Mouse (Mus musculus): ENCODE measurements around the gene Csmd2. TPM values are rescaled to one million over a fixed set of nuclear protein-coding genes. Genes with fewer than 3 reads are reported as not detected.

Gene Csmd2
- polyA plus RNA-seq, 1 experiment from 2014 or later = 0.09 TPM

DNA sequence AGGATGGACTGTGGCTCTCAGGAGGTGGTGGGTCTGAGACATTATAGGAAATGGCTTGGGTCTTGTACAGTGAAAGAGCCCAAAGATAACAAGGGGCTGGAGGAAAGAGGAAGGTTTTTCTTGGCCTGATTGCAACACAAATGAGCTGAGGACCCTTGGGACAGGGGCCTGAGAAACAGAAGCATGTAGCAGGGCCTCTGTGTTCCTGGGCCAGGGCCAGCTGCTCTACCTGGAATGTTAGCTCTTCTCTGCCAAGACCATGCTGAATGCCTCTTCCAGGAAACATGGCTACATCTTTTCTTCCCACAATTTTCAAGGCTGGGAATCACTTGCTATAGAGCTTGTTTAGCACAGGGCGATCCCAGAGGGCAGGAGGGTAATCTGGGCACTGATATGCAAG lies 197.1 kb downstream of the Csmd2 start:
- no peak for ATAC-seq (ENCODE audit: low read depth)
- Histone ChIP-seq H3K9ac (ENCODE audit: low read length) (no peak overlapping the region), H3K27ac (ENCODE audit: low read length) (no peak overlapping the region), H3K9me3 (ENCODE audit: control insufficient read depth, low read length) (no peaks in the 10 kb centered on the region), H3K4me2 (ENCODE audit: low read depth, low read length) (no peak overlapping the region), H3K4me1 (replicated peaks; ENCODE audit: control insufficient read depth, insufficient read depth, low read length) (no peaks in the 10 kb centered on the region), H3K36me3 (ENCODE audit: control insufficient read depth, insufficient read depth, low read length) (no peaks in the 10 kb centered on the region), H3K4me3 (ENCODE audit: low read length) (no peak overlapping the region), H3K27me3 (ENCODE audit: control insufficient read depth, insufficient read depth, low read depth, low read length) (no peaks in the 10 kb centered on the region)
- 60% methylated on average over 1 of the region's 1 CpGs for WGBS

- no peak overlapping the region for H3K27ac ChIP-seq (ENCODE audit: low read length)
- H3K9me3 ChIP-seq (ENCODE audit: control insufficient read depth, low read length) = no peaks in the 10 kb centered on the region
- no peaks in the 10 kb centered on the region for H3K36me3 ChIP-seq (ENCODE audit: control insufficient read depth, insufficient read depth, low read length)
- no peaks in the 10 kb centered on the region for H3K27me3 ChIP-seq (ENCODE audit: control insufficient read depth, insufficient read depth, low read depth, low read length)
- no peak overlapping the region for H3K4me3 ChIP-seq (ENCODE audit: low read length)
- no peak overlapping the region for H3K4me2 ChIP-seq (ENCODE audit: low read depth, low read length)
- H3K9ac ChIP-seq (ENCODE audit: low read length) = no peak overlapping the region
- ATAC-seq (ENCODE audit: low read depth) = no peak
- 92% methylated on average over 8 of the region's 8 CpGs for WGBS
- no peaks in the 10 kb centered on the region for H3K4me1 ChIP-seq (replicated peaks; ENCODE audit: control insufficient read depth, insufficient read depth, low read length)
Observed at GRCm38 (mm10) chr4:128194454-128194853, 206.8 kb downstream of the Csmd2 start.

DNA sequence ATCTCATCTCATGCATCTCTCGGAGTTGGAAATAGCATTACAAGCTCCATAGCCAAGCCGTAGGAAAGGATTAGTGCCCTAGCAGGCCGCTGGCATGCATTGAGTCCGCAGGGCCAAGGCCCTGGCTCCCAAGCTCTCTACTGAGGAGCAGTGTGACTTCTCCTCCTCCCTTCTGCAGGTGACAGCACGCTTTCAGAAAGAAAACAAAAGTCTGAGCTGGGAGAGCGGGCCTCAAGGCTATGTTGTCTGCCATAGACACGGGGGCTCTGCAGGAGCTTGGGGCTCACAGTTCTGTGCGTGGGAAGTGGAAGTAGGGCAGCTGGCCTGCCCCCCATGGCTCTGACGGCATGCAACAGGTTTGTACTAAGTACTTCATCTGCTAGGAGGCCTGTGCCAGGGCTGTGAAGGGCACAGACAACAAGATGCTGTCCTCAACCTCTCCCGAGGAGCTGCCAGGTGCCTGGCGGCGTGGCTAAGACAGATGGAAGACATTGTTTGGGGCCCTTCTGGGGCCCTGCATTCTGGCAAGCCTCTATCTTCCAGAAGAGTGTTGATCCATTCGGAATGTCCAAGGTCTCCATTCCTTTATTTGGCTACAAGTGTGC lies 230.4 kb downstream of the Csmd2 start:
- Histone ChIP-seq H3K4me3 (ENCODE audit: low read length) (no peak overlapping the region), H3K36me3 (ENCODE audit: control insufficient read depth, insufficient read depth, low read length) (no peaks in the 10 kb centered on the region), H3K9me3 (ENCODE audit: control insufficient read depth, low read length) (0 out of 2 replicates have a peak, but pooled peaks cover 3% of the 10 kb centered on the region), H3K9ac (ENCODE audit: low read length) (no peak overlapping the region), H3K4me1 (replicated peaks; ENCODE audit: control insufficient read depth, insufficient read depth, low read length) (no peaks in the 10 kb centered on the region), H3K27me3 (ENCODE audit: control insufficient read depth, insufficient read depth, low read depth, low read length) (no peaks in the 10 kb centered on the region), H3K4me2 (ENCODE audit: low read depth, low read length) (no peak overlapping the region), H3K27ac (ENCODE audit: low read length) (no peak overlapping the region)
- no peak for ATAC-seq (ENCODE audit: low read depth)
- WGBS = 63% methylated on average over 13 of the region's 13 CpGs

- H3K36me3 ChIP-seq (ENCODE audit: control insufficient read depth, insufficient read depth, low read length) = no peaks in the 10 kb centered on the region
- H3K4me3 ChIP-seq (ENCODE audit: low read length) = no peak overlapping the region
- 56% methylated on average over 6 of the region's 6 CpGs for WGBS
- H3K4me2 ChIP-seq (ENCODE audit: low read depth, low read length) = no peak overlapping the region
- ATAC-seq (ENCODE audit: low read depth) = no peak
- no peak overlapping the region for H3K27ac ChIP-seq (ENCODE audit: low read length)
- H3K9me3 ChIP-seq (ENCODE audit: control insufficient read depth, low read length) = no peaks in the 10 kb centered on the region
- no peak overlapping the region for H3K9ac ChIP-seq (ENCODE audit: low read length)
- H3K27me3 ChIP-seq (ENCODE audit: control insufficient read depth, insufficient read depth, low read depth, low read length) = no peaks in the 10 kb centered on the region
- H3K4me1 ChIP-seq (replicated peaks; ENCODE audit: control insufficient read depth, insufficient read depth, low read length) = no peaks in the 10 kb centered on the region
Observed at GRCm38 (mm10) chr4:128224453-128224852, 236.8 kb downstream of the Csmd2 start.

GRCm38 (mm10) chr4:128227377-128228316 lies 240.0 kb downstream of the Csmd2 start:
- Histone ChIP-seq H3K4me3 (ENCODE audit: low read length) (no peak overlapping the region), H3K4me1 (replicated peaks; ENCODE audit: control insufficient read depth, insufficient read depth, low read length) (no peaks in the 10 kb centered on the region), H3K36me3 (ENCODE audit: control insufficient read depth, insufficient read depth, low read length) (no peaks in the 10 kb centered on the region), H3K27ac (ENCODE audit: low read length) (no peak overlapping the region), H3K9me3 (ENCODE audit: control insufficient read depth, low read length) (no peaks in the 10 kb centered on the region), H3K9ac (ENCODE audit: low read length) (no peak overlapping the region), H3K27me3 (ENCODE audit: control insufficient read depth, insufficient read depth, low read depth, low read length) (no peaks in the 10 kb centered on the region), H3K4me2 (ENCODE audit: low read depth, low read length) (no peak overlapping the region)
- ATAC-seq (ENCODE audit: low read depth) = no peak
- 34% methylated on average over 13 of the region's 13 CpGs for WGBS

DNA sequence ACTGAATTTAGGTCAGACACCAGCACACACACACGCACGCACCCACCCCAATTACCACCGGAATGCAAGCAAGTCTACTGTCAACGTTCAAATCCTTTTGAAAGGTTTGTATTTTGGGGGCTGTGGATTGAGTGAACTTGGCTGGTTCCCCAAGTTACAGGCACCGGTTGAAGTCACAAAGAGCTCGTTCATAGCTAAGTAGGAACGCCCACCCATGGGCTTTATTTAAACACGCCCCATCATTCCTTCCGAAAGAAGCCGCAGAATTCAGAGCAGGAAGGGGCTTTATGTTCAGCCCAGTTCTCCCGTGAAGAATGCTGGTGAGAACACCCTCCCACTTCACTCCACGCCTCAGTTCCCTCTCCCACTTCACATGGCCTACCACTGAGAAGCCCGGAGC lies 245.8 kb downstream of the Csmd2 start:
- no peaks in the 10 kb centered on the region for H3K27me3 ChIP-seq (ENCODE audit: control insufficient read depth, insufficient read depth, low read depth, low read length)
- ATAC-seq (ENCODE audit: low read depth) = no peak
- H3K9me3 ChIP-seq (ENCODE audit: control insufficient read depth, low read length) = no peaks in the 10 kb centered on the region
- H3K4me2 ChIP-seq (ENCODE audit: low read depth, low read length) = no peak overlapping the region
- H3K4me1 ChIP-seq (replicated peaks; ENCODE audit: control insufficient read depth, insufficient read depth, low read length) = no peaks in the 10 kb centered on the region
- no peak overlapping the region for H3K27ac ChIP-seq (ENCODE audit: low read length)
- H3K4me3 ChIP-seq (ENCODE audit: low read length) = no peak overlapping the region
- H3K36me3 ChIP-seq (ENCODE audit: control insufficient read depth, insufficient read depth, low read length) = no peaks in the 10 kb centered on the region
- H3K9ac ChIP-seq (ENCODE audit: low read length) = no peak overlapping the region
- 58% methylated on average over 13 of the region's 13 CpGs for WGBS

- no peaks in the 10 kb centered on the region for H3K36me3 ChIP-seq (ENCODE audit: control insufficient read depth, insufficient read depth, low read length)
- H3K4me3 ChIP-seq (ENCODE audit: low read length) = no peak overlapping the region
- 20% methylated on average over 1 of the region's 1 CpGs for WGBS
- H3K27me3 ChIP-seq (ENCODE audit: control insufficient read depth, insufficient read depth, low read depth, low read length) = no peaks in the 10 kb centered on the region
- no peak overlapping the region for H3K27ac ChIP-seq (ENCODE audit: low read length)
- no peaks in the 10 kb centered on the region for H3K9me3 ChIP-seq (ENCODE audit: control insufficient read depth, low read length)
- no peak for ATAC-seq (ENCODE audit: low read depth)
- H3K9ac ChIP-seq (ENCODE audit: low read length) = no peak overlapping the region
- no peak overlapping the region for H3K4me2 ChIP-seq (ENCODE audit: low read depth, low read length)
- no peaks in the 10 kb centered on the region for H3K4me1 ChIP-seq (replicated peaks; ENCODE audit: control insufficient read depth, insufficient read depth, low read length)
Observed at GRCm38 (mm10) chr4:128239113-128239512, 251.5 kb downstream of the Csmd2 start.

DNA sequence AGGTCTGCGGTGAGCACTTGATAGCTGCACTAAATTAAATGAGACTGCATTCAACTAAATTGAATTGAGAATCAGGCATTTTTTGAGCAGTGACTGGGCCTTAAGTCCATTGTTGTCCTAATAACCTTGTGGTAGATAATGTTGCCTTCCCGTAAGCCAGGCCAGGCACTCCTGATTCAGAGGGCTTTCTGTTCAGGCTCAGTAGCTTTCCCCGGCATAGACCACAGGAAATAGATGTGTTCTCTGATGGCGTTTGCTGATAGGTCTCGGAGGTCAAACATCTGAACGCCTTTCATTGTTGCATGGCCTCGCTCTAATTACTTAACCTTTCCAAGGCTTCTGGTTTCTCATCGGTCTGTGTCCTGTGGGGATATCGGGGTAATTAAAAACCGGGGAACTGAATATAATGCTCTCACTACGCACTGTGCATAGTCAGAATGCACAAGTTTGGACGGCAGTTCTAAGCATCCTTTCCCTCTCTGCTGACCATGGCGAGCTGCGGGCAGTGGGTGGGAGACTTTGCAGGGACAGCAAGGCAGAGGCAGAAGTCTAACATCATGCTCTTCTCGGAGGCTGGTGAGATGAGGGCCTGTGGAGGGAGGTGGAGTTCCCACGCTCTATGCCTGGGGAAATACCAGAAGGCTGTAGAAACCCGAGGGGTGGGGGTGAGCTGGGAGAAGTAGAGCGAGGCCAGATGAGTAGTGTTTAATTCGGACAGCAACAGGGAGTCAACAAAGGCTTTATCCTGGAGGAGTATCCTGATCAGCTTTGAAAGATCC lies 253.6 kb downstream of the Csmd2 start:
- Histone ChIP-seq H3K9me3 (ENCODE audit: control insufficient read depth, low read length) (no peaks in the 10 kb centered on the region), H3K4me3 (ENCODE audit: low read length) (no peak overlapping the region), H3K4me2 (ENCODE audit: low read depth, low read length) (no peak overlapping the region), H3K27me3 (ENCODE audit: control insufficient read depth, insufficient read depth, low read depth, low read length) (no peaks in the 10 kb centered on the region), H3K27ac (ENCODE audit: low read length) (no peak overlapping the region), H3K9ac (ENCODE audit: low read length) (no peak overlapping the region), H3K36me3 (ENCODE audit: control insufficient read depth, insufficient read depth, low read length) (no peaks in the 10 kb centered on the region), H3K4me1 (replicated peaks; ENCODE audit: control insufficient read depth, insufficient read depth, low read length) (no peaks in the 10 kb centered on the region)
- no peak for ATAC-seq (ENCODE audit: low read depth)
- WGBS = 46% methylated on average over 19 of the region's 19 CpGs

DNA sequence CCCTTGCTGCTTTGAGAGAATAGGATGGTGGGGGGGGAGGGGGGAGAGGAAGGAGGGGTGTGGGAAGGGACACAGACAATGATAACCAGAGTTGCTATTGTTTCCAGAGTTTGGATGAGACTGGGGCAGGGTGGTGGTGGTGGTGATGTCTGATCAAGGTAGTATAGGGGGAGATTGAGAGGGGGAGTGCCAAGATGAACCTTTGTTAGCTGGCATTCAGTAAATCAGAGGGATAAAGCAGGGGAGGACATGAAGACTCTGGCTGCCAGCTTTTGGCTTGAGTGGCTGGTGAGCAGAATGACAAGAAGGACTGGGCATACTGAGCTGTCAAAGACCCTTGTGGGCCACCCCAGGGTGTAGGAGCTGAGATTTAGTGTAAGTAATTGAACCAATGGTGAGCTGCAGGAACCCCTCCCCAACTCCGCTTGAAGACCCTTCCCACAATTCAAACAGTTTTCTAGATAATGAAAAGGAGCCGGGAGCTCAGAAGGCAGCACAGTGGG lies 254.2 kb downstream of the Csmd2 start:
- Histone ChIP-seq H3K27me3 (ENCODE audit: control insufficient read depth, insufficient read depth, low read depth, low read length) (no peaks in the 10 kb centered on the region), H3K4me1 (replicated peaks; ENCODE audit: control insufficient read depth, insufficient read depth, low read length) (no peaks in the 10 kb centered on the region), H3K9ac (ENCODE audit: low read length) (no peak overlapping the region), H3K4me2 (ENCODE audit: low read depth, low read length) (no peak overlapping the region), H3K9me3 (ENCODE audit: control insufficient read depth, low read length) (no peaks in the 10 kb centered on the region), H3K27ac (ENCODE audit: low read length) (no peak overlapping the region), H3K4me3 (ENCODE audit: low read length) (no peak overlapping the region), H3K36me3 (ENCODE audit: control insufficient read depth, insufficient read depth, low read length) (no peaks in the 10 kb centered on the region)
- WGBS = 52% methylated on average over 2 of the region's 2 CpGs
- no peak for ATAC-seq (ENCODE audit: low read depth)

Data from lung, embryonic 16.5 days (tissue).